Mouse (Mus musculus): ENCODE measurements at regions not wholly inside any gene's neighbourhood (a gene's known extent, or its start where the extent isn't known, plus 50 kb on each side); places are given as distances from the start of the nearest gene placed in this dataset.

DNA sequence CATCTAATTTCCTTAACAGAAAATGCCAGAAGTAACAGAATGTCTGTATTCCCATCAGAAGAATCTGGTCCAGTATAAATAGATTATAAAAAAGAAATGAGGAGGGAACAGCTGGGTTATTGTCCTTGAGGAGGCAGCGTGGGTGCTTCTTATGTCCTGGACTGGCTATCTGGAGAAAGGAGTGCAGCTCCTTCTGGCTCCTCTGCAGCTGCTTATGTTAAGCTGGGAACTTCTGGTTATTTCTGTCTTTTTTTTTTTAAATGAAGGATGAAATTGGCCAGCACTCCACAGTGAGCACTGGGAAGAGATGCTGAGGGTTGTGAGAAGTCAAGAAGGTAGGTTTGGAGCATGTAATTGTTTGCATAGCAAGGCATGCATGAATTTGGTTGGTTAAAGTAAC is 441.5 kb downstream of the Ebf1 start:
- Histone ChIP-seq H3K4me1 (ENCODE audit: control insufficient read depth, insufficient read depth, low read length) (no peaks in the 10 kb centered on the region), H3K4me2 (ENCODE audit: low read length) (no peak overlapping the region), H3K27me3 (replicated peaks; ENCODE audit: control insufficient read depth, insufficient read depth, low read length) (no peaks in the 10 kb centered on the region), H3K9me3 (replicated peaks; ENCODE audit: control insufficient read depth, low read length) (no peaks in the 10 kb centered on the region), H3K27ac (ENCODE audit: low read depth, low read length) (no peak overlapping the region), H3K36me3 (ENCODE audit: control insufficient read depth, insufficient read depth, low read length) (no peaks in the 10 kb centered on the region), H3K9ac (ENCODE audit: low read length) (no peak overlapping the region), H3K4me3 (ENCODE audit: low read depth, low read length) (no peak overlapping the region)
- DNase-seq (ENCODE audit: low spot score) (no peak), ATAC-seq (no peak)
- WGBS: 94% methylated on average over 1 of the region's 1 CpGs

DNA sequence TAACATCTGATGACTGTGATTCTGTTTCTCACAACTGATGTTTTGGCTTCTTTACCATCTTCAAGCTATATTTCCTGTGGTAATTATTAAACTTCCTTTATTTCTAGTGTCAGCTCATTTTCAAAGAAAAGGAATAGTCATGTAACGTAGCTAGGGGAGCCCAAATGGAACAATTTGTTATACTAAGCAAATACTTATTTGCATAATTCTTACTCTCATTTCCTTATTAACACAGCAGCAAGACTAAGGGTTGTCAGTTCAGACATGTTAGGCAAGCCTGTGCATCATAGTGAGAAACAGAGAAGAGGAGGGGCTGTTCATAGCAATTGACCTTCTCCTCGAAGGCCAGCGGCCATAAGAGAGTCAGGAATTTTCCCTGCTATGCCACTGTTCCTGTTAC is 449.5 kb downstream of the Ebf1 start:
- DNase-seq (ENCODE audit: low spot score) (no peak), ATAC-seq (no peak)
- no peaks in the 10 kb centered on the region for H3K4me1 ChIP-seq (ENCODE audit: control insufficient read depth, insufficient read depth, low read length)
- no peak overlapping the region for H3K4me2 ChIP-seq (ENCODE audit: low read length)
- WGBS: 79% methylated on average over 3 of the region's 3 CpGs
- no peak overlapping the region for H3K9ac ChIP-seq (ENCODE audit: low read length)
- H3K27me3 ChIP-seq (replicated peaks; ENCODE audit: control insufficient read depth, insufficient read depth, low read length): no peaks in the 10 kb centered on the region
- no peak overlapping the region for H3K27ac ChIP-seq (ENCODE audit: low read depth, low read length)
- H3K9me3 ChIP-seq (replicated peaks; ENCODE audit: control insufficient read depth, low read length): no peaks in the 10 kb centered on the region
- no peak overlapping the region for H3K4me3 ChIP-seq (ENCODE audit: low read depth, low read length)
- no peaks in the 10 kb centered on the region for H3K36me3 ChIP-seq (ENCODE audit: control insufficient read depth, insufficient read depth, low read length)

DNA sequence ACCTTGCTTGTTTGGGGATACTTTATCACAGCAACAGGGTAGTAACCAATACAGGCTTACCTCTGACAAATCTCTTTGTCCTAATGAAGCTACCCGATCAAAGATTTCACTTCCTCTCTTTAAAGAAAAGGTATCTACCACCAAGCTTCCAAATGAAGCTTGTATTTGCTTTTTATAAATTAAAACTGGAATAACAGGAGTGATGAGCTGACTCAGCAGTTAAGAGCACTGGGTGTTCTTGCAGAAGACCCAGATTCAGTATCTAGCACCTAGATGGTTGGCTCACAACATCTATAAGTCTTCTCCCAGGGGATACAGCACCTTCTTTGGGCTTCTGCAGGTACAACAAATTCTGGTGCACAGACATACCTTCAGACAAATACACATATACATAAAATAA is 453.2 kb downstream of the Ebf1 start:
- no peaks in the 10 kb centered on the region for H3K27me3 ChIP-seq (replicated peaks; ENCODE audit: control insufficient read depth, insufficient read depth, low read length)
- no peaks in the 10 kb centered on the region for H3K36me3 ChIP-seq (ENCODE audit: control insufficient read depth, insufficient read depth, low read length)
- ATAC-seq (no peak), DNase-seq (ENCODE audit: low spot score) (no peak)
- H3K4me1 ChIP-seq (ENCODE audit: control insufficient read depth, insufficient read depth, low read length): no peaks in the 10 kb centered on the region
- no peak overlapping the region for H3K4me3 ChIP-seq (ENCODE audit: low read depth, low read length)
- no peak overlapping the region for H3K9ac ChIP-seq (ENCODE audit: low read length)
- no peak overlapping the region for H3K4me2 ChIP-seq (ENCODE audit: low read length)
- no peak overlapping the region for H3K27ac ChIP-seq (ENCODE audit: low read depth, low read length)
- WGBS: 96% methylated on average over 1 of the region's 1 CpGs
- no peaks in the 10 kb centered on the region for H3K9me3 ChIP-seq (replicated peaks; ENCODE audit: control insufficient read depth, low read length)

DNA sequence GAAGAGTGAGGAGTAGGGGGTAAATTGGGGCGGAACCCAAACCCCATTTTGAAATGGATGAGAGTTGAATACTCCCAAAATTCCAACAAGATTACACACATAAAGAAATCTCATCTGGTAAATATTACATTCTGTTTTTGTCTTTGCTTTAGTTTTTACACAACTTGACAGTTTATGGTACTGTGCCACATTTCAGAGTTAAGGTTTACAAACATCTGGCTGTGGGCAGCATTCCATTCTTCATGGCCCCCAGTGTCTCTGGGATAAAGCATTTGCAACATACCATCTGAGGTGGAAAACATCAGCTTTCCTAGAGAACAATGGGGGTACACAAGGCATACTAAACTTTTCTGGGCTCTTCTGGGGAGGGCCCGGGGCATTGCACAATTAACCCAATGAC is 454.1 kb downstream of the Ebf1 start:
- Histone ChIP-seq H3K36me3 (ENCODE audit: control insufficient read depth, insufficient read depth, low read length) (no peaks in the 10 kb centered on the region), H3K27me3 (replicated peaks; ENCODE audit: control insufficient read depth, insufficient read depth, low read length) (no peaks in the 10 kb centered on the region), H3K9me3 (replicated peaks; ENCODE audit: control insufficient read depth, low read length) (no peaks in the 10 kb centered on the region), H3K4me3 (ENCODE audit: low read depth, low read length) (no peak overlapping the region), H3K4me2 (ENCODE audit: low read length) (no peak overlapping the region), H3K27ac (ENCODE audit: low read depth, low read length) (no peak overlapping the region), H3K9ac (ENCODE audit: low read length) (no peak overlapping the region), H3K4me1 (ENCODE audit: control insufficient read depth, insufficient read depth, low read length) (no peaks in the 10 kb centered on the region)
- DNase-seq (ENCODE audit: low spot score) (no peak), ATAC-seq (no peak)
- 83% methylated on average over 2 of the region's 2 CpGs for WGBS

DNA sequence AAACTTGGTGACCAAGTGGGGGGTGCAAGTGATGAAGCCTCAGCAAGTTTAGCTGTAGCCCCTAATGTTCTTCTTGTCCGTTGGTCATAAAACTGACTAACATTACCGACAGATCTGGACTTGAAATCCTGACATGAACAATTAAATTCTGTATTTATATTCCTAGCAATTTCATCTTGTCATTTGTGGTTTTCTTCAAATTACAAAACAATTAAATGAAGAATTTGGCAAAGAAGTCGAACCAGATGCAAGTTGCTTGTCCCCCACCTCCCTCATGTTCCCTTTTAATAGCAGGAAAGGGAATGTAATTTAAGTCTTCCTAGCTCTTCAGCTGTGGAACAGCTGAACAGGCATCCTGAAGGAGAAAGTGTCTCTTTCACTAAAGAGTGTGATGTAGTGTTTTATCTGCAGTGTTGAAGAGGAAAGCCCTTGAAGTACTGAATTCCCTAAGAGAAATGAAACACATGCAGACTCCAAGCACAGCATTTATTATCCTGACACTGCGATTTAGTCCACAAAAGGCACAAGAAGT is 467.5 kb downstream of the Ebf1 start:
- no peak overlapping the region for H3K27ac ChIP-seq (ENCODE audit: low read depth, low read length)
- ATAC-seq: no peak
- no peak for DNase-seq (ENCODE audit: low spot score)
- 92% methylated on average over 4 of the region's 4 CpGs for WGBS
- H3K36me3 ChIP-seq (ENCODE audit: control insufficient read depth, insufficient read depth, low read length): no peaks in the 10 kb centered on the region
- H3K27me3 ChIP-seq (replicated peaks; ENCODE audit: control insufficient read depth, insufficient read depth, low read length): no peaks in the 10 kb centered on the region
- no peak overlapping the region for H3K4me2 ChIP-seq (ENCODE audit: low read length)
- H3K4me3 ChIP-seq (ENCODE audit: low read depth, low read length): no peak overlapping the region
- H3K9ac ChIP-seq (ENCODE audit: low read length): no peak overlapping the region
- H3K9me3 ChIP-seq (replicated peaks; ENCODE audit: control insufficient read depth, low read length): no peaks in the 10 kb centered on the region
- H3K4me1 ChIP-seq (ENCODE audit: control insufficient read depth, insufficient read depth, low read length): no peaks in the 10 kb centered on the region

DNA sequence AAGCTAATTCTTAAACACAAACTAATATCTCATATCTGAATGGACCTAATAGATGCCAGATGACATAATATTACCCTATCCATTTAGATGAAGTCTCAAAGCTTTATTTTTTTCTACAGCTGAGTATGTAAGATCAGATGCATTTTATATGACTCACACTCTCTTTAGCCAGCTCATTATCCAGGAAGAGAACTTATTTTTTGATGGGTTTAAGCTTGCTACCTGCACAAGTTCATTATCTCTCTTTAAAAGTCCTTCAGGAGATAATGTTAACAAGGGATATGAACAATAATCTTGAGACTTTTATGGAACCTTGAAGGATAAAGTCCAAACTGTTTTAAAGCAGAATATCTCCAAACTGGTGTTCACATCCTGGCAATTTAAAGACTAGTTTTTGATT is 468.0 kb downstream of the Ebf1 start:
- Histone ChIP-seq H3K4me1 (ENCODE audit: control insufficient read depth, insufficient read depth, low read length) (no peaks in the 10 kb centered on the region), H3K27ac (ENCODE audit: low read depth, low read length) (no peak overlapping the region), H3K27me3 (replicated peaks; ENCODE audit: control insufficient read depth, insufficient read depth, low read length) (no peaks in the 10 kb centered on the region), H3K9me3 (replicated peaks; ENCODE audit: control insufficient read depth, low read length) (no peaks in the 10 kb centered on the region), H3K4me2 (ENCODE audit: low read length) (no peak overlapping the region), H3K4me3 (ENCODE audit: low read depth, low read length) (no peak overlapping the region), H3K36me3 (ENCODE audit: control insufficient read depth, insufficient read depth, low read length) (no peaks in the 10 kb centered on the region), H3K9ac (ENCODE audit: low read length) (no peak overlapping the region)
- ATAC-seq (no peak), DNase-seq (ENCODE audit: low spot score) (no peak)

DNA sequence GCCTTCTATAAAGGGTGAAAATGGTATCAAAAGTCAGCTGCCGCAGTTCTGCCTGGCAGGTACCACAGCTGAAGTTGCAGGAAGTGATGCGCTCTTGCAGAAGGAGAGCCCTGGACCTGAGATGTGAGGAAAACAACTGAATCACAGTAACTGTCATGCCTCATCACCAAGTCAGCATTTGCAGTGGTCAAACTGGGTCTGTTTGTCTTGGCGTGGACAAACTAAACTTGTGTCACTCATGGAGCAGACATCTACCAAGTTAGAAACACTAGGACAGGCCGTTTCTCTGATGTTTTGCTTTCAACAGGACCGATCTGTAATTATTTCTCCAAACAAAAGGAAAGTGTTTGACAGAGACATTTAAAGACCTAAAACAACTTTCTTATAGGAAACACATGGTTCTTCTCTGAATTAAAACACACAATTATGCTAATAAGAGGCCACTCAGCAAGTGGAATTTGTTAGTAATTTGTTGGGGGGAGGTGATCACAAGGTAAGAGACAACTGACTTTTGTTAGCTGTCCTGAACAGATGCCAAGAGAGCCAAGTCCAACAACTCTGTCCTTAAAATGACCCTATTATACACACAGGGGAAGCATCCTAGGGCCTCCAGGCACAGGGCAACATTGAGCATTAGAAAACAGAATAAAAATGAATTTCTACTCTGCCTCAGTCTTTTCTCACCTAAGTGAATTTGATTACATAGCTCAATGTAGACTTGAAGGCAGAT is 470.2 kb downstream of the Ebf1 start:
- 69% methylated on average over 5 of the region's 5 CpGs for WGBS
- no peak for DNase-seq (ENCODE audit: low spot score)

DNA sequence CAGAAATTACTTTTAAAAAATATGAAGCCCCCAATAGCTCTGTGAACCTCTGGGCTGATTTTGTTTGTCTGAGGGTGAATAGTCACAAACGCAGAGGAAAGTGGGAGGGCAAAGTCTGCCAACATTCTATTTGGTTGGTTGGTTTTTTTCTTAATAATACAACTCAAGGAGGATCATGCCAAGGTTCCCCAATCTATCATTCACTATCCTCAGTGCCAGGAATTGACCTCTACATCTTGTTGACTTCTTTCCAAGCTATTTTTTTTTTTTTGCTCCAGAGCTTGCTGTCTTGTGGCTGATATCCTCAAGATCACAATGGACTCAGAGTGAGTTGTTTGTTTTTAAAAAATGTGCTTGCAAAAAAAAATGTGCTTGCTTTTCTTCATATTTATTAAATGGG is 471.2 kb downstream of the Ebf1 start:
- no peak for ATAC-seq
- no peak overlapping the region for H3K4me2 ChIP-seq (ENCODE audit: low read length)
- no peaks in the 10 kb centered on the region for H3K36me3 ChIP-seq (ENCODE audit: control insufficient read depth, insufficient read depth, low read length)
- no peaks in the 10 kb centered on the region for H3K27me3 ChIP-seq (replicated peaks; ENCODE audit: control insufficient read depth, insufficient read depth, low read length)
- H3K4me1 ChIP-seq (ENCODE audit: control insufficient read depth, insufficient read depth, low read length): no peaks in the 10 kb centered on the region
- no peak overlapping the region for H3K27ac ChIP-seq (ENCODE audit: low read depth, low read length)
- H3K9me3 ChIP-seq (replicated peaks; ENCODE audit: control insufficient read depth, low read length): no peaks in the 10 kb centered on the region
- 86% methylated on average over 1 of the region's 1 CpGs for WGBS
- no peak for DNase-seq (ENCODE audit: low spot score)
- H3K9ac ChIP-seq (ENCODE audit: low read length): no peak overlapping the region
- no peak overlapping the region for H3K4me3 ChIP-seq (ENCODE audit: low read depth, low read length)

More for the DNA sequence above, 470.2 kb downstream of the Ebf1 start:
- Histone ChIP-seq H3K4me1 (ENCODE audit: control insufficient read depth, insufficient read depth, low read length) (no peaks in the 10 kb centered on the region), H3K27ac (ENCODE audit: low read depth, low read length) (no peak overlapping the region), H3K9me3 (replicated peaks; ENCODE audit: control insufficient read depth, low read length) (no peaks in the 10 kb centered on the region), H3K4me2 (ENCODE audit: low read length) (no peak overlapping the region), H3K27me3 (replicated peaks; ENCODE audit: control insufficient read depth, insufficient read depth, low read length) (no peaks in the 10 kb centered on the region), H3K4me3 (ENCODE audit: low read depth, low read length) (no peak overlapping the region), H3K36me3 (ENCODE audit: control insufficient read depth, insufficient read depth, low read length) (no peaks in the 10 kb centered on the region), H3K9ac (ENCODE audit: low read length) (no peak overlapping the region)
- ATAC-seq: no peak

DNA sequence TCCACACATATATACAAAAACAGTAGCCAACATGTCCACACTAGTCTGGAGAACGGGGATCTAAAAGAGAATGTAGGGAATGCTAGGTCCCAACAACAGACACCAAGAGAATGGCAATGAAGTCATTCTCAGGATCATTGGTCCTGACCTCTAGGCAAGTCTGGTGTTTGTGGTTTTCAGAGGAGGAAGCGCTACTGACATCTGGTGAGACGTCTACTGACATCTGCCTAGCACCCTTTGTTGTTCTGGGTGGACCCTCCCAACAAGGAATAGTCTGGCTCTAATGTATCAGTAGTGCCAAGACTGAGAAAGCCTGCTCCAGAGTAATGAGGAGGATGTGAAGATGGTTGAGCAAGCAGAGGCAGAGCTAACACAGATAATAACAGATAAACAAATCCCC is 472.4 kb downstream of the Ebf1 start:
- no peak overlapping the region for H3K9ac ChIP-seq (ENCODE audit: low read length)
- H3K4me2 ChIP-seq (ENCODE audit: low read length): no peak overlapping the region
- no peaks in the 10 kb centered on the region for H3K4me1 ChIP-seq (ENCODE audit: control insufficient read depth, insufficient read depth, low read length)
- H3K27me3 ChIP-seq (replicated peaks; ENCODE audit: control insufficient read depth, insufficient read depth, low read length): no peaks in the 10 kb centered on the region
- ATAC-seq (no peak), DNase-seq (ENCODE audit: low spot score) (no peak)
- 80% methylated on average over 3 of the region's 3 CpGs for WGBS
- H3K36me3 ChIP-seq (ENCODE audit: control insufficient read depth, insufficient read depth, low read length): no peaks in the 10 kb centered on the region
- H3K27ac ChIP-seq (ENCODE audit: low read depth, low read length): no peak overlapping the region
- H3K4me3 ChIP-seq (ENCODE audit: low read depth, low read length): no peak overlapping the region
- no peaks in the 10 kb centered on the region for H3K9me3 ChIP-seq (replicated peaks; ENCODE audit: control insufficient read depth, low read length)

Measured in forebrain, embryonic 14.5 days (tissue).